Mouse (Mus musculus): ENCODE measurements around the gene Lage3. TPM values are rescaled to one million over a fixed set of nuclear protein-coding genes. Genes with fewer than 3 reads are reported as not detected.

Gene Lage3
- total RNA-seq, 2 experiments from 2014 or later, result 30.5 to 33.0 TPM

DNA sequence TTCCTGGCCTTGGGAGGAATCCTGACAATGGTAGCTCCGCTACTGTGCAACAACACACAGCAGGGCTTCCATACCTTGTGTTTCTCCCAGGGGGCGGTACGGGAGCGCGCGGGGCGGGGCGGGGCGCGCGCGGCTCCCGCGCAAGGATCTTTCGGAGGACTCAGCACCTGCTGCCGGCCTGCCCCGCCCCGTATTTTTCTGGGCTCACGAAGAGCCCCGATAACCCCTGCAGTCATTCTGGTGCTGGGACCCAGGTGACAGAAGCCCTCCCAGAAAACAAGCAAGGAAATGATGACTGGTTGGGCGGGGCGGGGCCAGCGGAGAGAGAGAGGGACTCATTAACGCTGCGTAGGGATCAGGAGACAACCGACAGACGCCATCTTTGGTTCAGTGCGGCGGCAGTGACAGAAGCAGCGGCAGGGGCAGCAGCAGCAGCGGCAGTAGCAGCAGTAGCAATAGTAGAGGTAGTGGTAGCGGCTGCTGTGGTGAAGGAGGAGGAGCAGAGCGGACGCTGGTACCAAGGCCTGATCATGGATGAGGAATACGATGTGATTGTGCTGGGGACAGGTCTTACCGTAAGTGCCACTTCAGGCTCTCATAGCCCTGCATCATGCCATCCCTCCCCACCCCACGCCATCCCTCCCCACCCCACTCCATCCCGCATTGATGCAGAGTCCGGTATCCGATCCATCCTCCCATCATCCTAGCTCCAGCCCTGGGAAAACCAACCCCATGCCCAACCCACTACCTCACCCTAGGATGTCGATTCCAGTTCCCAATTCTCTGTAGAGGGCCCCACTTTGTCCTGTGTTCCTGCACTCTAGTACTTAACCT is 48.3 kb downstream of the Lage3 start, which contains the start of gene Gdi1:
Gene Gdi1 (plus strand): TSS at position 132 of the 834 bp plus-strand sequence.
- peak; percentile 64 to 71 for DNase-seq (ENCODE audit: low spot score in 2 of 2)
- intact Hi-C loops (cut with DNase I), result no loop called here

Small RNAs within 50 kb of the gene (microRNA-seq; reads per million reads assigned to microRNA genes)
- gene Mir7092, result 0 to 0.53 reads per million in 2 experiments

Other genes with a start within 250 kb of the Lage3 start
- under 1 TPM in 1 of 2 experiments, not detected in 1; 0.59 TPM for gene Opn1mw, start 226.2 kb downstream of the Lage3 start, total RNA-seq (2021)
- gene Mecp2, start 218.3 kb downstream of the Lage3 start, total RNA-seq (2021), result 10 to 100 TPM; 74.2 to 75.5 TPM
- gene Tex28, start 185.8 kb downstream of the Lage3 start, total RNA-seq (2021), result not detected
- not detected for gene Tktl1, start 176.4 kb downstream of the Lage3 start, total RNA-seq (2021)
- 100 to 1,000 TPM in 1 of 2 experiments, 10 to 100 TPM in 1; 89.1 to 100 TPM for gene Flna, start 103.8 kb downstream of the Lage3 start, total RNA-seq (2021)
- 10 to 100 TPM; 38.9 to 40.4 TPM for gene Emd, start 98.9 kb downstream of the Lage3 start, total RNA-seq (2021)
- gene Rpl10, start 82.8 kb downstream of the Lage3 start, total RNA-seq (2021), result 100 to 1,000 TPM; 124 to 140 TPM
- 10 to 100 TPM; 51.2 to 53.1 TPM for gene Taz, start 71.7 kb downstream of the Lage3 start, total RNA-seq (2021)
- 1 to 10 TPM; 1.4 to 2.0 TPM for gene Dnase1l1, start 71.3 kb downstream of the Lage3 start, total RNA-seq (2021)
- 100 to 1,000 TPM; 351 to 367 TPM for gene Atp6ap1, start 56.5 kb downstream of the Lage3 start, total RNA-seq (2021)
- gene Gdi1, start 48.6 kb downstream of the Lage3 start, total RNA-seq (2021), result 100 to 1,000 TPM; 663 to 673 TPM
- gene Fam50a, start 40.6 kb downstream of the Lage3 start, total RNA-seq (2021), result 10 to 100 TPM; 35.4 to 38.5 TPM
- 10 to 100 TPM; 33.3 to 33.8 TPM for gene Plxna3, start 24.6 kb downstream of the Lage3 start, total RNA-seq (2021)
- 10 to 100 TPM; 59.0 to 62.6 TPM for gene Ubl4a, start 19.6 kb upstream of the Lage3 start, total RNA-seq (2021)
- gene Slc10a3, start 19.7 kb upstream of the Lage3 start, total RNA-seq (2021), result 1 to 10 TPM; 2.1 to 3.2 TPM
- gene Fam3a, start 39.7 kb upstream of the Lage3 start, total RNA-seq (2021), result 10 to 100 TPM; 20.0 to 27.0 TPM
- gene Ikbkg, start 39.7 kb upstream of the Lage3 start, total RNA-seq (2021), result 10 to 100 TPM; 41.9 to 46.8 TPM
- gene G6pdx, start 75.6 kb upstream of the Lage3 start, total RNA-seq (2021), result 10 to 100 TPM; 22.8 to 24.4 TPM
- not detected for gene Gm6880, start 127.8 kb upstream of the Lage3 start, total RNA-seq (2021)
- gene Olfr1326-ps1, start 221.3 kb upstream of the Lage3 start, total RNA-seq (2021), result not detected
- not detected for gene Olfr1325, start 239.1 kb upstream of the Lage3 start, total RNA-seq (2021)

Measured in left cerebral cortex, postnatal 14 days (tissue).